Mouse (Mus musculus) adrenal gland, postnatal 25 days (tissue): ENCODE results near the gene Dnah7c. TPM values are rescaled to one million over a fixed set of nuclear protein-coding genes. Genes with fewer than 3 reads are reported as not detected.
"Not testable (repeated sequence)": the region's sequence is repeated elsewhere in the genome, so short reads cannot be mapped to it uniquely, and the experiment has no call there.

Source experiments
- DNase-seq: peaks from one replicate; pipeline ENCODE4 v3.0.0; 2021; ENCODE audit warnings: mixed read lengths
- total RNA-seq: library from RNA; stranded (reverse); gene quantifications from 2 replicates; pipeline ENCODE4 v1.2.3, GENCODE M21; 2021

Dnah7c gene
- total RNA-seq, 1 experiment from 2014 or later, result 0.39 TPM

- not testable (repeated sequence) for DNase-seq
Measured at GRCm38 (mm10) chr1:46729731-46730130, 304.3 kb downstream of the Dnah7c start.

- DNase-seq, result not testable (repeated sequence)
Measured at GRCm38 (mm10) chr1:46733405-46734106, 308.2 kb downstream of the Dnah7c start.

GRCm38 (mm10) chr1:46734455-46734854 lies 309.1 kb downstream of the Dnah7c start:
- DNase-seq, result not testable (repeated sequence)

- not testable (repeated sequence) for DNase-seq
Measured at GRCm38 (mm10) chr1:46764600-46764999, 339.2 kb downstream of the Dnah7c start.

- DNase-seq, result not testable (repeated sequence)
Measured at GRCm38 (mm10) chr1:46769318-46769717, 343.9 kb downstream of the Dnah7c start.

GRCm38 (mm10) chr1:46770077-46770695 lies 344.8 kb downstream of the Dnah7c start:
- not testable (repeated sequence) for DNase-seq

- DNase-seq, result not testable (repeated sequence)
Measured at GRCm38 (mm10) chr1:46782227-46782626, 356.8 kb downstream of the Dnah7c start.

GRCm38 (mm10) chr1:46805074-46805473 lies 379.7 kb downstream of the Dnah7c start:
- no peak for DNase-seq

- not testable (repeated sequence) for DNase-seq
Measured at GRCm38 (mm10) chr1:46808630-46809029, 383.2 kb downstream of the Dnah7c start.

- DNase-seq, result no peak
Measured at GRCm38 (mm10) chr1:46817934-46818333, 392.5 kb downstream of the Dnah7c start.

GRCm38 (mm10) chr1:46822256-46822972 lies 397.0 kb downstream of the Dnah7c start:
- DNase-seq, result no peak

GRCm38 (mm10) chr1:46830066-46830843 lies 404.9 kb downstream of the Dnah7c start:
- DNase-seq, result no peak

GRCm38 (mm10) chr1:46831927-46832326 lies 406.5 kb downstream of the Dnah7c start:
- DNase-seq, result no peak

GRCm38 (mm10) chr1:46843406-46843805 lies 418.0 kb downstream of the Dnah7c start:
- no peak for DNase-seq

GRCm38 (mm10) chr1:46844281-46844680 lies 418.9 kb downstream of the Dnah7c start:
- DNase-seq, result no peak

GRCm38 (mm10) chr1:46845221-46845620 lies 419.8 kb downstream of the Dnah7c start:
- DNase-seq, result no peak

- DNase-seq, result peak; percentile 7
Measured at GRCm38 (mm10) chr1:46849758-46850157, 424.4 kb downstream of the Dnah7c start.

GRCm38 (mm10) chr1:46851586-46851985 lies 426.2 kb downstream of the Dnah7c start:
- DNase-seq, result no peak

- no peak for DNase-seq
Measured at GRCm38 (mm10) chr1:46852216-46852599, 426.8 kb downstream of the Dnah7c start.

GRCm38 (mm10) chr1:46852600-46853272 lies 427.3 kb downstream of the Dnah7c start:
- DNase-seq, result peak; percentile 62

GRCm38 (mm10) chr1:46853317-46854035 lies 428.1 kb downstream of the Dnah7c start:
- peak; percentile 97 for DNase-seq
